Mouse (Mus musculus) heart, embryonic 10.5 days (tissue): ENCODE data around the gene Efna5. TPM values are rescaled to one million over a fixed set of nuclear protein-coding genes. Genes with fewer than 3 reads are reported as not detected.
A peak's percentile ranks its signal among the peaks of the same experiment; 100 is the strongest.

Experiments used
- DNase-seq: peaks from one replicate; pipeline ENCODE4 v3.0.0-alpha.2; 2017; ENCODE audit warnings: low spot score
- H3K27ac ChIP-seq: fragments of 300-500 bp; sonication (generic); 2 replicates; pipeline ENCODE4 v1.5.1; 2016; ENCODE audit warnings: mild to moderate bottlenecking
- H3K27me3 ChIP-seq: fragments of 300-500 bp; sonication (generic); 2 replicates; pipeline ENCODE4 v1.6.1; 2016; ENCODE audit warnings: mild to moderate bottlenecking; ENCODE audit not compliant: poor library complexity, insufficient read depth, severe bottlenecking
- H3K36me3 ChIP-seq: fragments of 300-500 bp; sonication (generic); 2 replicates; pipeline ENCODE4 v1.6.1; 2016; ENCODE audit warnings: mild to moderate bottlenecking, moderate library complexity
- H3K4me1 ChIP-seq: fragments of 300-500 bp; sonication (generic); 2 replicates; pipeline ENCODE4 v1.6.1; 2016; ENCODE audit warnings: mild to moderate bottlenecking
- H3K4me3 ChIP-seq: fragments of 300-500 bp; sonication (generic); 2 replicates; pipeline ENCODE4 v1.5.1; 2016; ENCODE audit warnings: mild to moderate bottlenecking, moderate library complexity
- H3K9me3 ChIP-seq: fragments of 300-500 bp; sonication (generic); 2 replicates; pipeline ENCODE4 v1.6.1; 2016; ENCODE audit warnings: mild to moderate bottlenecking, moderate library complexity
- WGBS: fragments of 180-500 bp; shearing (Covaris S2); methylation state at CpG from one replicate; pipeline ENCODE4 v1.1.7; 2016; 5-methylcytosine and 5-hydroxymethylcytosine counted together
- polyA plus RNA-seq: library from polyadenylated mRNA; unstranded; fragments of >200 nt; fragmentation: Nextera tagmentation; extraction: Ambion mirVana; gene quantifications from 2 replicates; pipeline ENCODE4 v1.2.1, GENCODE M21; 2016

Efna5 gene
- polyA plus RNA-seq, 1 experiment from 2014 or later = 32.2 TPM

- H3K36me3 ChIP-seq = no peaks in the 10 kb centered on the region
- peak overlapping the region; percentile 81 for H3K4me3 ChIP-seq
- no peaks in the 10 kb centered on the region for H3K9me3 ChIP-seq
- no peaks in the 10 kb centered on the region; the same call in 1 of the 2 replicates for H3K4me1 ChIP-seq
- under 1% methylated on average over 45 of the region's 45 CpGs for WGBS
- no peaks in the 10 kb centered on the region for H3K27me3 ChIP-seq
- peak; percentile 81 for DNase-seq
- H3K27ac ChIP-seq = peak overlapping the region; percentile 94
Measured at GRCm38 (mm10) chr17:62879526-62880310, 1.4 kb downstream of the Efna5 start.

GRCm38 (mm10) chr17:62875727-62876126, 5.4 kb downstream of the Efna5 start:
- Histone ChIP-seq H3K9me3 (no peaks in the 10 kb centered on the region), H3K36me3 (no peaks in the 10 kb centered on the region), H3K4me3 (no peak overlapping the region), H3K27ac (no peak overlapping the region), H3K4me1 (0 out of 2 replicates have a peak, but pooled peaks cover 7% of the 10 kb centered on the region), H3K27me3 (no peaks in the 10 kb centered on the region)
- whole genome bisulfite sequencing = 10% methylated on average over 3 of the region's 3 CpGs
- no peak for DNase-seq

- Histone ChIP-seq H3K9me3 (no peaks in the 10 kb centered on the region), H3K27me3 (no peaks in the 10 kb centered on the region), H3K4me3 (no peak overlapping the region), H3K27ac (no peak overlapping the region), H3K4me1 (0 out of 2 replicates have a peak, but pooled peaks cover 7% of the 10 kb centered on the region), H3K36me3 (no peaks in the 10 kb centered on the region)
- no peak for DNase-seq
- 46% methylated on average over 3 of the region's 3 CpGs for WGBS
Measured at GRCm38 (mm10) chr17:62871928-62872327, 9.2 kb downstream of the Efna5 start.

GRCm38 (mm10) chr17:62871191-62871590, 9.9 kb downstream of the Efna5 start:
- 76% methylated on average over 5 of the region's 5 CpGs for WGBS
- Histone ChIP-seq H3K9me3 (no peaks in the 10 kb centered on the region), H3K4me3 (no peak overlapping the region), H3K27me3 (no peaks in the 10 kb centered on the region), H3K36me3 (no peaks in the 10 kb centered on the region), H3K27ac (no peak overlapping the region), H3K4me1 (0 out of 2 replicates have a peak, but pooled peaks cover 7% of the 10 kb centered on the region)
- DNase-seq = no peak

- H3K4me3 ChIP-seq = no peak overlapping the region
- H3K27me3 ChIP-seq = no peaks in the 10 kb centered on the region
- no peaks in the 10 kb centered on the region for H3K36me3 ChIP-seq
- WGBS = 84% methylated on average over 5 of the region's 5 CpGs
- 0 out of 2 replicates have a peak, but pooled peaks cover 7% of the 10 kb centered on the region for H3K4me1 ChIP-seq
- H3K27ac ChIP-seq = no peak overlapping the region
- no peak for DNase-seq
- no peaks in the 10 kb centered on the region for H3K9me3 ChIP-seq
Measured at GRCm38 (mm10) chr17:62870446-62870845, 10.7 kb downstream of the Efna5 start.

- H3K4me1 ChIP-seq = peaks cover 14% of the 10 kb centered on the region
- DNase-seq = no peak
- no peak overlapping the region for H3K27ac ChIP-seq
- 0 out of 2 replicates have a peak, but pooled peaks cover 5% of the 10 kb centered on the region for H3K36me3 ChIP-seq
- no peaks in the 10 kb centered on the region for H3K9me3 ChIP-seq
- H3K27me3 ChIP-seq = no peaks in the 10 kb centered on the region
- 84% methylated on average over 8 of the region's 8 CpGs for WGBS
- H3K4me3 ChIP-seq = no peak overlapping the region
Measured at GRCm38 (mm10) chr17:62864966-62865365, 16.2 kb downstream of the Efna5 start.

- no peak for DNase-seq
- Histone ChIP-seq H3K27ac (peak overlapping the region; percentile 74), H3K4me1 (peaks cover 14% of the 10 kb centered on the region), H3K27me3 (no peaks in the 10 kb centered on the region), H3K36me3 (0 out of 2 replicates have a peak, but pooled peaks cover 5% of the 10 kb centered on the region), H3K4me3 (peak overlapping the region; percentile 15; the same call in 1 of the 2 replicates), H3K9me3 (no peaks in the 10 kb centered on the region)
- WGBS = 65% methylated on average over 3 of the region's 3 CpGs
Measured at GRCm38 (mm10) chr17:62863004-62863403, 18.1 kb downstream of the Efna5 start.

GRCm38 (mm10) chr17:62862298-62862999, 18.7 kb downstream of the Efna5 start:
- Histone ChIP-seq H3K4me3 (peak overlapping the region; percentile 15; the same call in 1 of the 2 replicates), H3K9me3 (no peaks in the 10 kb centered on the region), H3K27ac (peak overlapping the region; percentile 74), H3K4me1 (peaks cover 14% of the 10 kb centered on the region), H3K27me3 (no peaks in the 10 kb centered on the region), H3K36me3 (0 out of 2 replicates have a peak, but pooled peaks cover 5% of the 10 kb centered on the region)
- no peak for DNase-seq
- WGBS = 33% methylated on average over 12 of the region's 12 CpGs

GRCm38 (mm10) chr17:62857275-62857674, 23.8 kb downstream of the Efna5 start:
- H3K4me3 ChIP-seq = no peak overlapping the region
- no peaks in the 10 kb centered on the region for H3K27me3 ChIP-seq
- no peaks in the 10 kb centered on the region for H3K36me3 ChIP-seq
- no peak for DNase-seq
- H3K27ac ChIP-seq = no peak overlapping the region
- no peaks in the 10 kb centered on the region for H3K9me3 ChIP-seq
- WGBS = 74% methylated on average over 8 of the region's 8 CpGs
- peaks cover 23% of the 10 kb centered on the region for H3K4me1 ChIP-seq

GRCm38 (mm10) chr17:62853741-62854140, 27.4 kb downstream of the Efna5 start:
- Histone ChIP-seq H3K4me3 (0 out of 2 replicates have a peak overlapping the region, but pooled peaks have one; percentile 22), H3K36me3 (no peaks in the 10 kb centered on the region), H3K4me1 (peaks cover 29% of the 10 kb centered on the region), H3K9me3 (no peaks in the 10 kb centered on the region), H3K27ac (no peak overlapping the region), H3K27me3 (no peaks in the 10 kb centered on the region)
- DNase-seq = no peak
- WGBS = 28% methylated on average over 6 of the region's 6 CpGs

- Histone ChIP-seq H3K4me3 (peak overlapping the region; percentile 22; the same call in 1 of the 2 replicates), H3K27me3 (no peaks in the 10 kb centered on the region), H3K36me3 (no peaks in the 10 kb centered on the region), H3K27ac (peak overlapping the region; percentile 53; the same call in 1 of the 2 replicates), H3K9me3 (no peaks in the 10 kb centered on the region), H3K4me1 (peaks cover 29% of the 10 kb centered on the region)
- 5% methylated on average over 3 of the region's 3 CpGs for WGBS
- DNase-seq = no peak
Measured at GRCm38 (mm10) chr17:62852822-62853608, 28.1 kb downstream of the Efna5 start.

- H3K9me3 ChIP-seq = no peaks in the 10 kb centered on the region
- no peaks in the 10 kb centered on the region for H3K27me3 ChIP-seq
- no peak overlapping the region; the same call in 1 of the 2 replicates for H3K27ac ChIP-seq
- 37% methylated on average over 7 of the region's 7 CpGs for WGBS
- H3K4me3 ChIP-seq = no peak overlapping the region
- DNase-seq = no peak
- no peaks in the 10 kb centered on the region for H3K36me3 ChIP-seq
- peaks cover 29% of the 10 kb centered on the region for H3K4me1 ChIP-seq
Measured at GRCm38 (mm10) chr17:62851268-62851667, 29.8 kb downstream of the Efna5 start.
